Mouse (Mus musculus) kidney, embryonic 15.5 days (tissue): ENCODE results near the gene Phf12. TPM values are rescaled to one million over a fixed set of nuclear protein-coding genes. Genes with fewer than 3 reads are reported as not detected.
"Not testable (repeated sequence)": the region's sequence is repeated elsewhere in the genome, so short reads cannot be mapped to it uniquely, and the experiment has no call there.

Experiments
- ATAC-seq: fragments of 200-750 bp; cut with Nextera tagmentation; replicated peaks from 2 replicates; pipeline ENCODE4 v1.8.0; 2017; ENCODE audit warnings: moderate TSS enrichment; ENCODE audit not compliant: low FRiP score
- H3K27ac ChIP-seq: fragments of 300-500 bp; sonication (generic); 2 replicates; pipeline ENCODE4 v1.5.1; 2015; ENCODE audit warnings: mild to moderate bottlenecking, inconsistent platforms
- H3K27me3 ChIP-seq: fragments of 300-500 bp; sonication (generic); 2 replicates; pipeline ENCODE4 v1.6.1; 2015; ENCODE audit warnings: inconsistent platforms
- H3K36me3 ChIP-seq: fragments of 300-500 bp; sonication (generic); 2 replicates; pipeline ENCODE4 v1.6.1; 2015; ENCODE audit warnings: inconsistent platforms
- H3K4me1 ChIP-seq: fragments of 300-500 bp; sonication (generic); 2 replicates; pipeline ENCODE4 v1.6.1; 2015; ENCODE audit warnings: inconsistent platforms
- H3K4me2 ChIP-seq: fragments of 300-500 bp; sonication (generic); 2 replicates; pipeline ENCODE4 v1.6.1; 2015; ENCODE audit warnings: moderate library complexity, mild to moderate bottlenecking, inconsistent platforms
- H3K4me3 ChIP-seq: fragments of 300-500 bp; sonication (generic); replicated peaks from 2 replicates; pipeline ENCODE4 v1.5.1; 2015; ENCODE audit warnings: mild to moderate bottlenecking, inconsistent platforms
- H3K9ac ChIP-seq: fragments of 300-500 bp; sonication (generic); 2 replicates; pipeline ENCODE4 v1.6.1; 2015; ENCODE audit warnings: mild to moderate bottlenecking, inconsistent platforms
- H3K9me3 ChIP-seq: fragments of 300-500 bp; sonication (generic); replicated peaks from 2 replicates; pipeline ENCODE4 v1.6.1; 2016; ENCODE audit warnings: inconsistent platforms
- WGBS: fragments of 180-500 bp; shearing (Covaris S2); methylation state at CpG from one replicate; pipeline ENCODE4 v1.1.7; 2015; ENCODE audit warnings: mixed read lengths; 5-methylcytosine and 5-hydroxymethylcytosine counted together
- polyA plus RNA-seq: library from polyadenylated mRNA; unstranded; fragments of >200 nt; fragmentation: Nextera tagmentation; extraction: Ambion mirVana; gene quantifications from 2 replicates; pipeline ENCODE4 v1.2.1, GENCODE M21; 2015

The Phf12 gene
- polyA plus RNA-seq, 1 experiment from 2014 or later = 20.5 TPM

GRCm38 (mm10) chr11:78037831-78038752, 55.5 kb downstream of the Phf12 start, which contains the start of gene Flot2:
Flot2 (plus strand) TSS chr11:78037931.
- Histone ChIP-seq H3K27ac (peak within 1 kb of the TSS; percentile 85), H3K4me2 (peak within 1 kb of the TSS; percentile 91), H3K4me1 (peaks cover 31% of the 10 kb centered on the region), H3K9ac (peak within 1 kb of the TSS; percentile 91), H3K36me3 (peaks cover 22% of the 10 kb centered on the region), H3K9me3 (no peaks in the 10 kb centered on the region), H3K27me3 (no peaks in the 10 kb centered on the region), H3K4me3 (peak within 1 kb of the TSS; percentile 94)
- WGBS = 3% methylated on average over 55 of the region's 55 CpGs
- peak; percentile 91 for ATAC-seq

- WGBS = 71% methylated on average over 2 of the region's 2 CpGs
Measured at GRCm38 (mm10) chr11:78040878-78041277, 58.3 kb downstream of the Phf12 start.

GRCm38 (mm10) chr11:78042290-78042870, 59.8 kb downstream of the Phf12 start:
- ATAC-seq, H3K9ac ChIP-seq, H3K4me3 ChIP-seq, H3K27me3 ChIP-seq, H3K9me3 ChIP-seq, H3K4me2 ChIP-seq, H3K27ac ChIP-seq: not testable (repeated sequence)
- H3K36me3 ChIP-seq = peaks cover 12% of the 10 kb centered on the region
- WGBS = 94% methylated on average over 4 of the region's 4 CpGs
- H3K4me1 ChIP-seq = peaks cover 24% of the 10 kb centered on the region

More at GRCm38 (mm10) chr11:78040878-78041277, 58.3 kb downstream of the Phf12 start:
- Histone ChIP-seq H3K27me3 (no peaks in the 10 kb centered on the region), H3K4me2 (no peak overlapping the region), H3K27ac (no peak overlapping the region), H3K9me3 (no peaks in the 10 kb centered on the region), H3K4me1 (peaks cover 34% of the 10 kb centered on the region), H3K4me3 (no peak overlapping the region), H3K9ac (no peak overlapping the region), H3K36me3 (peaks cover 8% of the 10 kb centered on the region)
- ATAC-seq = no peak

GRCm38 (mm10) chr11:78044758-78045251, 62.3 kb downstream of the Phf12 start:
- no peaks in the 10 kb centered on the region for H3K9me3 ChIP-seq
- peaks cover 6% of the 10 kb centered on the region for H3K4me1 ChIP-seq
- WGBS = 66% methylated on average over 5 of the region's 5 CpGs
- ATAC-seq = no peak
- H3K9ac ChIP-seq = no peak overlapping the region
- no peak overlapping the region for H3K4me2 ChIP-seq
- no peaks in the 10 kb centered on the region for H3K27me3 ChIP-seq
- H3K4me3 ChIP-seq = no peak overlapping the region
- peaks cover 19% of the 10 kb centered on the region for H3K36me3 ChIP-seq
- peak overlapping the region; percentile 54 for H3K27ac ChIP-seq

- WGBS = 97% methylated on average over 4 of the region's 4 CpGs
- H3K4me2 ChIP-seq, H3K27me3 ChIP-seq, H3K27ac ChIP-seq, H3K4me3 ChIP-seq, H3K9me3 ChIP-seq, H3K4me1 ChIP-seq, H3K9ac ChIP-seq, ATAC-seq: not testable (repeated sequence)
- peaks cover 31% of the 10 kb centered on the region for H3K36me3 ChIP-seq
Measured at GRCm38 (mm10) chr11:78048637-78049036, 66.1 kb downstream of the Phf12 start.

- no peaks in the 10 kb centered on the region for H3K27me3 ChIP-seq
- WGBS = 91% methylated on average over 8 of the region's 8 CpGs
- ATAC-seq = no peak
- no peak overlapping the region for H3K27ac ChIP-seq
- no peak overlapping the region for H3K9ac ChIP-seq
- H3K4me3 ChIP-seq = no peak overlapping the region
- H3K4me2 ChIP-seq = no peak overlapping the region
- no peaks in the 10 kb centered on the region for H3K9me3 ChIP-seq
- H3K36me3 ChIP-seq = peaks cover 66% of the 10 kb centered on the region
- H3K4me1 ChIP-seq = no peaks in the 10 kb centered on the region
Measured at GRCm38 (mm10) chr11:78053078-78053477, 70.5 kb downstream of the Phf12 start.

- Histone ChIP-seq H3K4me1 (no peaks in the 10 kb centered on the region), H3K27ac (0 out of 2 replicates have a peak overlapping the region, but pooled peaks have one; percentile 9), H3K9ac (no peak overlapping the region), H3K4me3 (no peak overlapping the region), H3K9me3 (no peaks in the 10 kb centered on the region), H3K27me3 (no peaks in the 10 kb centered on the region), H3K4me2 (no peak overlapping the region), H3K36me3 (peaks cover 69% of the 10 kb centered on the region)
- no peak for ATAC-seq
- whole genome bisulfite sequencing = 58% methylated on average over 8 of the region's 8 CpGs
Measured at GRCm38 (mm10) chr11:78056946-78057345, 74.4 kb downstream of the Phf12 start.

GRCm38 (mm10) chr11:78059833-78060757, 77.5 kb downstream of the Phf12 start:
- peak; percentile 76 for ATAC-seq
- Histone ChIP-seq H3K4me1 (no peaks in the 10 kb centered on the region), H3K4me2 (no peak overlapping the region), H3K4me3 (no peak overlapping the region), H3K27ac (no peak overlapping the region), H3K9ac (no peak overlapping the region), H3K36me3 (peaks cover 45% of the 10 kb centered on the region), H3K27me3 (no peaks in the 10 kb centered on the region), H3K9me3 (no peaks in the 10 kb centered on the region)
- WGBS = 56% methylated on average over 9 of the region's 9 CpGs

- no peak for ATAC-seq
- no peaks in the 10 kb centered on the region for H3K27me3 ChIP-seq
- WGBS = 79% methylated on average over 1 of the region's 1 CpGs
Measured at GRCm38 (mm10) chr11:78062563-78062962, 80.0 kb downstream of the Phf12 start.

GRCm38 (mm10) chr11:78065906-78066305, 83.4 kb downstream of the Phf12 start:
- H3K4me3 ChIP-seq = no peak overlapping the region
- H3K36me3 ChIP-seq = 0 out of 2 replicates have a peak, but pooled peaks cover 2% of the 10 kb centered on the region
- H3K9me3 ChIP-seq = no peaks in the 10 kb centered on the region
- no peak overlapping the region for H3K9ac ChIP-seq
- H3K4me2 ChIP-seq = no peak overlapping the region
- no peaks in the 10 kb centered on the region for H3K4me1 ChIP-seq
- WGBS = 46% methylated on average over 2 of the region's 2 CpGs
- ATAC-seq = peak; percentile 85; the same call in 1 of the 2 replicates
- H3K27me3 ChIP-seq = no peaks in the 10 kb centered on the region
- no peak overlapping the region for H3K27ac ChIP-seq

More at GRCm38 (mm10) chr11:78062563-78062962, 80.0 kb downstream of the Phf12 start:
- Histone ChIP-seq H3K9me3 (no peaks in the 10 kb centered on the region), H3K4me3 (no peak overlapping the region), H3K9ac (no peak overlapping the region), H3K4me2 (no peak overlapping the region), H3K4me1 (no peaks in the 10 kb centered on the region), H3K27ac (no peak overlapping the region), H3K36me3 (peaks cover 26% of the 10 kb centered on the region)

- H3K9ac ChIP-seq = no peak overlapping the region
- no peak overlapping the region for H3K27ac ChIP-seq
- H3K4me2 ChIP-seq = no peak overlapping the region
- H3K4me3 ChIP-seq = no peak overlapping the region
- 65% methylated on average over 2 of the region's 2 CpGs for WGBS
- no peaks in the 10 kb centered on the region for H3K27me3 ChIP-seq
- H3K36me3 ChIP-seq = peaks cover under 1% of the 10 kb centered on the region; the same call in 1 of the 2 replicates
- no peaks in the 10 kb centered on the region for H3K4me1 ChIP-seq
- ATAC-seq = no peak
- no peaks in the 10 kb centered on the region for H3K9me3 ChIP-seq
Measured at GRCm38 (mm10) chr11:78066641-78067040, 84.1 kb downstream of the Phf12 start.
